Mouse (Mus musculus): ENCODE data around the gene Lenep.

DNA sequence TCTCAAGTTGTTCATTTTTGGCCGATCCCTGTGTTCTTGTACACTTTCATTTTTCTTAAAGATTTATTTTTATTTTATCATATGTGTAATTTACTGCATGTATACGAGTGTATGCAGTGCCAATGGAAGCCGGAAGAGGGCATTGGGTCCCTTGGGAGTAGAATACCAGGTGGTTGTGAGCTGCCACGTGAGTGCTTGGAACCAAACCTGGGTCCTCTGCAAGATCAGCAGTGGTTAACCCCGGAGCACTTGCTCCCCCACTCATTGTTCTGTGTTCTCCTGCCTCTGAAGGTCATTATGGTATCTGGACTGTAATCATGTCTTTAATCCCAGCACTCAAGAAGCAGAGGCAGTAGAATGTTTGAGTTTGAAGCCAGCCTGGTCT lies 22.5 kb upstream of the Lenep start:
- TF ChIP-seq GATA1 (IDR thresholded peaks at IDR 0.05; ENCODE audit: low read length) (no peak), TAL1 (IDR thresholded peaks at IDR 0.05; ENCODE audit: low read length) (no peak)

Measured in erythroblast, embryonic 14.5 days (primary cell).